Mouse (Mus musculus): Measurements from ENCODE around the gene Fam129a. TPM values are rescaled to one million over a fixed set of nuclear protein-coding genes. Genes with fewer than 3 reads are reported as not detected.

Gene Fam129a
- polyA plus RNA-seq, 1 experiment, result 6.4 TPM

- H3K4me3 ChIP-seq (ENCODE audit: control insufficient read depth, insufficient read depth, low read length), result no peak overlapping the region
- TF ChIP-seq CTCF (IDR thresholded peaks at IDR 0.05; ENCODE audit: borderline replicate concordance, control insufficient read depth, extremely low read depth, insufficient read depth, low read length, poor library complexity), result no peak
- TF ChIP-seq POLR2A (IDR thresholded peaks at IDR 0.05; ENCODE audit: control insufficient read depth, extremely low read depth, insufficient read depth, low read length, poor library complexity), result no peak
- WGBS, result 76% methylated on average over 4 of the region's 4 CpGs
- no peaks in the 10 kb centered on the region for H3K36me3 ChIP-seq (ENCODE audit: control insufficient read depth, insufficient read depth, low read length)
- DNase-seq, result no peak
- no peak overlapping the region for H3K27ac ChIP-seq (ENCODE audit: control insufficient read depth, insufficient read depth, low read length)
- no peaks in the 10 kb centered on the region; the same call in 1 of the 2 replicates for H3K4me1 ChIP-seq (replicated peaks; ENCODE audit: control insufficient read depth, insufficient read depth, low read length)
- H3K27me3 ChIP-seq (ENCODE audit: control insufficient read depth, insufficient read depth, low read length), result no peaks in the 10 kb centered on the region
Measured at GRCm38 (mm10) chr1:151752946-151753345, 182.0 kb downstream of the Fam129a start.

GRCm38 (mm10) chr1:151753374-151753929 lies 182.5 kb downstream of the Fam129a start:
- Histone ChIP-seq H3K27ac (ENCODE audit: control insufficient read depth, insufficient read depth, low read length) (no peak overlapping the region), H3K4me1 (replicated peaks; ENCODE audit: control insufficient read depth, insufficient read depth, low read length) (no peaks in the 10 kb centered on the region; the same call in 1 of the 2 replicates), H3K4me3 (ENCODE audit: control insufficient read depth, insufficient read depth, low read length) (no peak overlapping the region), H3K36me3 (ENCODE audit: control insufficient read depth, insufficient read depth, low read length) (no peaks in the 10 kb centered on the region), H3K27me3 (ENCODE audit: control insufficient read depth, insufficient read depth, low read length) (no peaks in the 10 kb centered on the region)
- no peak for TF ChIP-seq CTCF (IDR thresholded peaks at IDR 0.05; ENCODE audit: borderline replicate concordance, control insufficient read depth, extremely low read depth, insufficient read depth, low read length, poor library complexity)
- no peak for TF ChIP-seq POLR2A (IDR thresholded peaks at IDR 0.05; ENCODE audit: control insufficient read depth, extremely low read depth, insufficient read depth, low read length, poor library complexity)
- WGBS, result 7% methylated on average over 8 of the region's 8 CpGs
- peak; percentile 4 for DNase-seq

GRCm38 (mm10) chr1:151754028-151754489 lies 183.1 kb downstream of the Fam129a start:
- Histone ChIP-seq H3K27ac (ENCODE audit: control insufficient read depth, insufficient read depth, low read length) (no peak overlapping the region), H3K4me3 (ENCODE audit: control insufficient read depth, insufficient read depth, low read length) (no peak overlapping the region; the same call in 1 of the 2 replicates), H3K36me3 (ENCODE audit: control insufficient read depth, insufficient read depth, low read length) (no peaks in the 10 kb centered on the region), H3K27me3 (ENCODE audit: control insufficient read depth, insufficient read depth, low read length) (no peaks in the 10 kb centered on the region), H3K4me1 (replicated peaks; ENCODE audit: control insufficient read depth, insufficient read depth, low read length) (no peaks in the 10 kb centered on the region; the same call in 1 of the 2 replicates)
- peak; percentile 38 for DNase-seq
- no peak for TF ChIP-seq POLR2A (IDR thresholded peaks at IDR 0.05; ENCODE audit: control insufficient read depth, extremely low read depth, insufficient read depth, low read length, poor library complexity)
- no peak for TF ChIP-seq CTCF (IDR thresholded peaks at IDR 0.05; ENCODE audit: borderline replicate concordance, control insufficient read depth, extremely low read depth, insufficient read depth, low read length, poor library complexity)
- WGBS, result 3% methylated on average over 10 of the region's 10 CpGs

- H3K36me3 ChIP-seq (ENCODE audit: control insufficient read depth, insufficient read depth, low read length), result 0 out of 2 replicates have a peak, but pooled peaks cover 2% of the 10 kb centered on the region
- WGBS, result under 1% methylated on average over 64 of the region's 64 CpGs
Measured at GRCm38 (mm10) chr1:151754881-151755659, 184.1 kb downstream of the Fam129a start, which contains the start of gene Edem3. Gene Edem3, plus strand, starts transcription at chr1:151755371.

GRCm38 (mm10) chr1:151755660-151756424 lies 184.9 kb downstream of the Fam129a start:
- WGBS, result under 1% methylated on average over 36 of the region's 36 CpGs
- Histone ChIP-seq H3K27me3 (ENCODE audit: control insufficient read depth, insufficient read depth, low read length) (no peaks in the 10 kb centered on the region), H3K4me1 (replicated peaks; ENCODE audit: control insufficient read depth, insufficient read depth, low read length) (no peaks in the 10 kb centered on the region; the same call in 1 of the 2 replicates), H3K36me3 (ENCODE audit: control insufficient read depth, insufficient read depth, low read length) (0 out of 2 replicates have a peak, but pooled peaks cover 3% of the 10 kb centered on the region), H3K4me3 (ENCODE audit: control insufficient read depth, insufficient read depth, low read length) (peak overlapping the region; percentile 59), H3K27ac (ENCODE audit: control insufficient read depth, insufficient read depth, low read length) (no peak overlapping the region)
- DNase-seq, result peak; percentile 7
- TF ChIP-seq POLR2A (IDR thresholded peaks at IDR 0.05; ENCODE audit: control insufficient read depth, extremely low read depth, insufficient read depth, low read length, poor library complexity) (no peak), CTCF (IDR thresholded peaks at IDR 0.05; ENCODE audit: borderline replicate concordance, control insufficient read depth, extremely low read depth, insufficient read depth, low read length, poor library complexity) (0 out of 2 replicates have a peak, but pooled peaks have one; percentile 14)

More at GRCm38 (mm10) chr1:151754881-151755659, 184.1 kb downstream of the Fam129a start, which contains the start of gene Edem3:
- Histone ChIP-seq H3K27me3 (ENCODE audit: control insufficient read depth, insufficient read depth, low read length) (no peaks in the 10 kb centered on the region), H3K4me3 (ENCODE audit: control insufficient read depth, insufficient read depth, low read length) (peak within 1 kb of the TSS; percentile 59), H3K27ac (ENCODE audit: control insufficient read depth, insufficient read depth, low read length) (peak within 1 kb of the TSS; percentile 34; the same call in 1 of the 2 replicates), H3K4me1 (replicated peaks; ENCODE audit: control insufficient read depth, insufficient read depth, low read length) (no peaks in the 10 kb centered on the region; the same call in 1 of the 2 replicates)
- peak; percentile 94 for DNase-seq
- TF ChIP-seq POLR2A (IDR thresholded peaks at IDR 0.05; ENCODE audit: control insufficient read depth, extremely low read depth, insufficient read depth, low read length, poor library complexity) (peak; percentile 72), CTCF (IDR thresholded peaks at IDR 0.05; ENCODE audit: borderline replicate concordance, control insufficient read depth, extremely low read depth, insufficient read depth, low read length, poor library complexity) (peak; percentile 29; the same call in 1 of the 2 replicates)

GRCm38 (mm10) chr1:151756425-151756728 lies 185.4 kb downstream of the Fam129a start:
- DNase-seq, result no peak
- H3K4me3 ChIP-seq (ENCODE audit: control insufficient read depth, insufficient read depth, low read length), result no peak overlapping the region
- no peak overlapping the region for H3K27ac ChIP-seq (ENCODE audit: control insufficient read depth, insufficient read depth, low read length)
- no peak for TF ChIP-seq POLR2A (IDR thresholded peaks at IDR 0.05; ENCODE audit: control insufficient read depth, extremely low read depth, insufficient read depth, low read length, poor library complexity)
- TF ChIP-seq CTCF (IDR thresholded peaks at IDR 0.05; ENCODE audit: borderline replicate concordance, control insufficient read depth, extremely low read depth, insufficient read depth, low read length, poor library complexity), result no peak
- WGBS, result 10% methylated on average over 1 of the region's 1 CpGs
- 0 out of 2 replicates have a peak, but pooled peaks cover 3% of the 10 kb centered on the region for H3K36me3 ChIP-seq (ENCODE audit: control insufficient read depth, insufficient read depth, low read length)
- no peaks in the 10 kb centered on the region; the same call in 1 of the 2 replicates for H3K4me1 ChIP-seq (replicated peaks; ENCODE audit: control insufficient read depth, insufficient read depth, low read length)
- no peaks in the 10 kb centered on the region for H3K27me3 ChIP-seq (ENCODE audit: control insufficient read depth, insufficient read depth, low read length)

Measured in thymus, adult 2 months (tissue).